Mouse (Mus musculus) liver, embryonic 13.5 days (tissue): ENCODE measurements around the gene Znhit6. TPM values are rescaled to one million over a fixed set of nuclear protein-coding genes. Genes with fewer than 3 reads are reported as not detected.

Experiments
- ATAC-seq: fragments of 200-750 bp; cut with Nextera tagmentation; 2 replicates; pipeline ENCODE4 v1.8.0; 2017; ENCODE audit warnings: low read depth, mild to moderate bottlenecking, moderate number of reproducible peaks, moderate library complexity
- DNase-seq: peaks from one replicate; pipeline ENCODE4 v3.0.0; 2022
- H3K27ac ChIP-seq: fragments of 300-500 bp; sonication (generic); 2 replicates; pipeline ENCODE4 v1.5.1; 2015; ENCODE audit warnings: moderate library complexity, mild to moderate bottlenecking, inconsistent platforms
- H3K27me3 ChIP-seq: fragments of 300-500 bp; sonication (generic); 2 replicates; pipeline ENCODE4 v1.6.1; 2015; ENCODE audit warnings: mild to moderate bottlenecking, inconsistent platforms
- H3K36me3 ChIP-seq: fragments of 300-500 bp; sonication (generic); 2 replicates; pipeline ENCODE4 v1.6.1; 2015; ENCODE audit warnings: mild to moderate bottlenecking, inconsistent platforms
- H3K4me1 ChIP-seq: fragments of 300-500 bp; sonication (generic); replicated peaks from 2 replicates; pipeline ENCODE4 v1.6.1; 2015; ENCODE audit warnings: inconsistent platforms
- H3K4me2 ChIP-seq: fragments of 300-500 bp; sonication (generic); 2 replicates; pipeline ENCODE4 v1.6.1; 2015; ENCODE audit warnings: inconsistent platforms, mild to moderate bottlenecking, moderate library complexity
- H3K4me3 ChIP-seq: fragments of 300-500 bp; sonication (generic); replicated peaks from 2 replicates; pipeline ENCODE4 v1.5.1; 2015; ENCODE audit warnings: mild to moderate bottlenecking, inconsistent platforms
- H3K9ac ChIP-seq: fragments of 300-500 bp; sonication (generic); 2 replicates; pipeline ENCODE4 v1.6.1; 2015; ENCODE audit warnings: mild to moderate bottlenecking, inconsistent platforms
- H3K9me3 ChIP-seq: fragments of 300-500 bp; sonication (generic); replicated peaks from 2 replicates; pipeline ENCODE4 v1.6.1; 2016; ENCODE audit warnings: inconsistent platforms
- WGBS: fragments of 180-500 bp; shearing (Covaris S2); methylation state at CpG from one replicate; pipeline ENCODE4 v1.1.7; 2015; ENCODE audit not compliant: insufficient replicate concordance; 5-methylcytosine and 5-hydroxymethylcytosine counted together
- polyA plus RNA-seq: library from polyadenylated mRNA; unstranded; fragments of >200 nt; fragmentation: Nextera tagmentation; extraction: Ambion mirVana; gene quantifications from 2 replicates; pipeline ENCODE4 v1.2.1, GENCODE M21; 2015

Gene Znhit6
- polyA plus RNA-seq, 1 experiment from 2014 or later, result 20.5 TPM

GRCm38 (mm10) chr3:145576876-145577275 is 871 bp downstream of the Znhit6 start:
- DNase-seq (no peak), ATAC-seq (no peak; the same call in 1 of the 2 replicates)
- H3K27ac ChIP-seq, result peak overlapping the region; percentile 50; the same call in 1 of the 2 replicates

GRCm38 (mm10) chr3:145583043-145583442 is 7.0 kb downstream of the Znhit6 start:
- Histone ChIP-seq H3K36me3 (peaks cover 67% of the 10 kb centered on the region), H3K9ac (no peak overlapping the region), H3K27me3 (no peaks in the 10 kb centered on the region), H3K9me3 (no peaks in the 10 kb centered on the region), H3K4me2 (no peak overlapping the region), H3K4me3 (no peak overlapping the region), H3K4me1 (0 out of 2 replicates have a peak, but pooled peaks cover 4% of the 10 kb centered on the region), H3K27ac (no peak overlapping the region)
- 66% methylated on average over 4 of the region's 4 CpGs for WGBS
- ATAC-seq, result peak; percentile 54
- no peak for DNase-seq

More at GRCm38 (mm10) chr3:145576876-145577275, 871 bp downstream of the Znhit6 start:
- H3K4me3 ChIP-seq, result peak overlapping the region; percentile 75
- peaks cover 29% of the 10 kb centered on the region for H3K36me3 ChIP-seq
- peaks cover 26% of the 10 kb centered on the region for H3K4me1 ChIP-seq
- H3K9ac ChIP-seq, result peak overlapping the region; percentile 73
- no peaks in the 10 kb centered on the region for H3K9me3 ChIP-seq
- no peaks in the 10 kb centered on the region for H3K27me3 ChIP-seq
- peak overlapping the region; percentile 86 for H3K4me2 ChIP-seq
- WGBS, result 24% methylated on average over 15 of the region's 15 CpGs

GRCm38 (mm10) chr3:145583522-145584200 is 7.7 kb downstream of the Znhit6 start:
- DNase-seq (no peak), ATAC-seq (no peak)
- H3K27me3 ChIP-seq, result no peaks in the 10 kb centered on the region
- no peak overlapping the region for H3K27ac ChIP-seq
- H3K4me2 ChIP-seq, result no peak overlapping the region
- peaks cover 61% of the 10 kb centered on the region for H3K36me3 ChIP-seq
- H3K9ac ChIP-seq, result no peak overlapping the region
- no peaks in the 10 kb centered on the region for H3K9me3 ChIP-seq
- H3K4me3 ChIP-seq, result no peak overlapping the region
- 64% methylated on average over 3 of the region's 3 CpGs for WGBS
- H3K4me1 ChIP-seq, result 0 out of 2 replicates have a peak, but pooled peaks cover 3% of the 10 kb centered on the region

GRCm38 (mm10) chr3:145590562-145590961 is 14.6 kb downstream of the Znhit6 start:
- Histone ChIP-seq H3K4me1 (peaks cover 26% of the 10 kb centered on the region), H3K27me3 (no peaks in the 10 kb centered on the region), H3K4me2 (peak overlapping the region; percentile 50), H3K9me3 (no peaks in the 10 kb centered on the region), H3K27ac (peak overlapping the region; percentile 87), H3K4me3 (peak overlapping the region; percentile 17), H3K9ac (peak overlapping the region; percentile 46), H3K36me3 (peaks cover 54% of the 10 kb centered on the region)
- ATAC-seq (peak; percentile 100), DNase-seq (peak; percentile 42)
- 57% methylated on average over 4 of the region's 4 CpGs for WGBS

GRCm38 (mm10) chr3:145591841-145592542 is 16.0 kb downstream of the Znhit6 start:
- H3K4me2 ChIP-seq, result no peak overlapping the region
- H3K27ac ChIP-seq, result peak overlapping the region; percentile 87; the same call in 1 of the 2 replicates
- H3K9ac ChIP-seq, result no peak overlapping the region
- 80% methylated on average over 6 of the region's 6 CpGs for WGBS
- H3K4me1 ChIP-seq, result peaks cover 26% of the 10 kb centered on the region
- DNase-seq (no peak), ATAC-seq (no peak)
- H3K27me3 ChIP-seq, result no peaks in the 10 kb centered on the region
- H3K9me3 ChIP-seq, result no peaks in the 10 kb centered on the region
- peaks cover 40% of the 10 kb centered on the region for H3K36me3 ChIP-seq
- H3K4me3 ChIP-seq, result no peak overlapping the region

GRCm38 (mm10) chr3:145595354-145595753 is 19.3 kb downstream of the Znhit6 start:
- peaks cover 59% of the 10 kb centered on the region for H3K36me3 ChIP-seq
- H3K27ac ChIP-seq, result no peak overlapping the region
- DNase-seq (no peak), ATAC-seq (no peak)
- H3K4me2 ChIP-seq, result no peak overlapping the region
- H3K4me3 ChIP-seq, result no peak overlapping the region
- peaks cover 18% of the 10 kb centered on the region for H3K4me1 ChIP-seq
- 68% methylated on average over 6 of the region's 6 CpGs for WGBS
- H3K27me3 ChIP-seq, result no peaks in the 10 kb centered on the region
- H3K9me3 ChIP-seq, result no peaks in the 10 kb centered on the region
- no peak overlapping the region for H3K9ac ChIP-seq

- WGBS, result 87% methylated on average over 7 of the region's 7 CpGs
- H3K9me3 ChIP-seq, result no peaks in the 10 kb centered on the region
- ATAC-seq (no peak), DNase-seq (no peak)
- peaks cover 65% of the 10 kb centered on the region for H3K36me3 ChIP-seq
- no peaks in the 10 kb centered on the region for H3K27me3 ChIP-seq
- no peak overlapping the region for H3K4me3 ChIP-seq
- peaks cover 18% of the 10 kb centered on the region for H3K4me1 ChIP-seq
- H3K4me2 ChIP-seq, result no peak overlapping the region
- no peak overlapping the region for H3K27ac ChIP-seq
- no peak overlapping the region for H3K9ac ChIP-seq
These were observed 23.1 kb downstream of the Znhit6 start for GRCm38 (mm10) chr3:145599059-145599458.

- Histone ChIP-seq H3K4me2 (no peak overlapping the region), H3K27ac (0 out of 2 replicates have a peak overlapping the region, but pooled peaks have one; percentile 7), H3K4me3 (no peak overlapping the region), H3K36me3 (peaks cover 68% of the 10 kb centered on the region), H3K9ac (no peak overlapping the region), H3K9me3 (no peaks in the 10 kb centered on the region), H3K27me3 (no peaks in the 10 kb centered on the region), H3K4me1 (peaks cover 18% of the 10 kb centered on the region)
- WGBS, result 57% methylated on average over 6 of the region's 6 CpGs
- DNase-seq, result no peak
- no peak for ATAC-seq
These were observed 24.8 kb downstream of the Znhit6 start for GRCm38 (mm10) chr3:145600801-145601200.

GRCm38 (mm10) chr3:145601345-145601744 is 25.3 kb downstream of the Znhit6 start:
- Histone ChIP-seq H3K4me2 (no peak overlapping the region), H3K4me3 (no peak overlapping the region), H3K27me3 (no peaks in the 10 kb centered on the region), H3K4me1 (peaks cover 18% of the 10 kb centered on the region), H3K36me3 (peaks cover 70% of the 10 kb centered on the region), H3K9me3 (no peaks in the 10 kb centered on the region), H3K27ac (no peak overlapping the region), H3K9ac (no peak overlapping the region)
- 75% methylated on average over 6 of the region's 6 CpGs for WGBS
- no peak for ATAC-seq
- DNase-seq, result no peak

GRCm38 (mm10) chr3:145602410-145603206 is 26.6 kb downstream of the Znhit6 start:
- Histone ChIP-seq H3K4me1 (peaks cover 18% of the 10 kb centered on the region), H3K27me3 (no peaks in the 10 kb centered on the region), H3K4me3 (no peak overlapping the region), H3K4me2 (no peak overlapping the region), H3K36me3 (peaks cover 76% of the 10 kb centered on the region), H3K9me3 (no peaks in the 10 kb centered on the region), H3K9ac (no peak overlapping the region), H3K27ac (no peak overlapping the region)
- ATAC-seq (no peak; the same call in 1 of the 2 replicates), DNase-seq (no peak)
- 71% methylated on average over 11 of the region's 11 CpGs for WGBS
